13 mouse cellular contexts compared by ENCODE assay signal in genomic region chr3:31841253-31841652, GRCm38 (mm10).
"Had no signal": no experiment of that assay in that cellular context is flagged by ENCODE, and none has a peak within 500 bp of the region (broad histone marks: within the 10 kb centered on the region; RNA-seq: fewer than 3 reads in every experiment).

No protein-coding gene starts in this region.

- H3K27ac ChIP-seq: layer of hippocampus, adult 2 months; limb, embryonic 10.5 days; liver, embryonic 15.5 days; neural tube, embryonic 12.5 days had no signal

- H3K9ac ChIP-seq: liver, embryonic 15.5 days; neural tube, embryonic 12.5 days had no signal

- ATAC-seq: lung, postnatal 0 days had no signal

- DNase-seq: kidney, postnatal 10 days; kidney, postnatal 4 days; lung, adult 2 months; lung, postnatal 36 days; midbrain, embryonic 14.5 days; thymus, adult 18-20 months; thymus, postnatal 14 days had no signal

- H3K36me3 ChIP-seq: limb, embryonic 10.5 days; liver, embryonic 15.5 days; neural tube, embryonic 12.5 days had no signal

- H3K9me3 ChIP-seq: limb, embryonic 10.5 days; liver, embryonic 15.5 days; neural tube, embryonic 12.5 days had no signal

- H3K4me1 ChIP-seq: liver, embryonic 15.5 days; neural tube, embryonic 12.5 days had no signal

- H3K4me3 ChIP-seq: layer of hippocampus, adult 2 months; limb, embryonic 10.5 days; liver, embryonic 15.5 days; neural tube, embryonic 12.5 days had no signal

- H3K27me3 ChIP-seq: liver, embryonic 15.5 days; neural tube, embryonic 12.5 days had no signal

- H3K4me2 ChIP-seq: liver, embryonic 11.5 days; liver, embryonic 15.5 days; neural tube, embryonic 12.5 days had no signal
